Mouse (Mus musculus) gastrocnemius, postnatal 36 days (tissue): ENCODE measurements around the gene Gm20479. TPM values are rescaled to one million over a fixed set of nuclear protein-coding genes. Genes with fewer than 3 reads are reported as not detected.

Experiments
- DNase-seq, 2 experiments: peaks; one replicate each; pipeline ENCODE4 v3.0.0; 2022
- intact Hi-C: fragments of 180-260 bp; cut with DNase I; formaldehyde crosslinking; loops from one replicate; pipeline ENCODE4 v1.15.1; 2025
- total RNA-seq, 2 experiments: library from RNA; stranded (reverse); gene quantifications; 2 replicates each; pipeline ENCODE4 v1.2.3; 2021

Gm20479 gene
- total RNA-seq, 2 experiments from 2014 or later: not detected

- intact Hi-C loops: no loop called here
- DNase-seq: no peak
Measured at GRCm38 (mm10) chr7:27323001-27323400, 34.2 kb downstream of the Gm20479 start.

- intact Hi-C loops: no loop called here
- DNase-seq: no peak
Measured at GRCm38 (mm10) chr7:27322291-27322690, 34.9 kb downstream of the Gm20479 start.

- DNase-seq: no peak
- intact Hi-C loops: no loop called here
Measured at GRCm38 (mm10) chr7:27319411-27319810, 37.8 kb downstream of the Gm20479 start.

- intact Hi-C loops: no loop called here
- peak; percentile 67 to 83 for DNase-seq
Measured at GRCm38 (mm10) chr7:27315958-27316357, 41.3 kb downstream of the Gm20479 start.

GRCm38 (mm10) chr7:27314393-27314792 lies 42.8 kb downstream of the Gm20479 start:
- intact Hi-C loops: no loop called here
- DNase-seq: no peak

GRCm38 (mm10) chr7:27311651-27312284 lies 45.5 kb downstream of the Gm20479 start:
- DNase-seq: no peak
- intact Hi-C loops: no loop called here

GRCm38 (mm10) chr7:27310996-27311535 lies 46.2 kb downstream of the Gm20479 start:
- no peak for DNase-seq
- intact Hi-C loops: no loop called here

- DNase-seq: no peak
- intact Hi-C loops: no loop called here
Measured at GRCm38 (mm10) chr7:27310306-27310705, 46.9 kb downstream of the Gm20479 start.

- intact Hi-C loops: no loop called here
- DNase-seq: no peak
Measured at GRCm38 (mm10) chr7:27309832-27310231, 47.4 kb downstream of the Gm20479 start.

GRCm38 (mm10) chr7:27308821-27309549 lies 48.2 kb downstream of the Gm20479 start:
- intact Hi-C loops: no loop called here
- no peak for DNase-seq

GRCm38 (mm10) chr7:27307551-27307950 lies 49.7 kb downstream of the Gm20479 start:
- intact Hi-C loops: no loop called here
- DNase-seq: no peak

GRCm38 (mm10) chr7:27306161-27307160 lies 50.8 kb downstream of the Gm20479 start:
- peak in 1 of 2 experiments; percentile 51 for DNase-seq
- intact Hi-C loops: no loop called here

- no peak for DNase-seq
- intact Hi-C loops: no loop called here
Measured at GRCm38 (mm10) chr7:27305091-27305730, 52.0 kb downstream of the Gm20479 start.

Other genes starting within 250 kb of the Gm20479 start
- under 1 TPM; 0.67 to 0.89 TPM for gene Cyp2f2, start 237.5 kb downstream of the Gm20479 start, total RNA-seq
- not detected for gene Cyp2t4, start 203.7 kb downstream of the Gm20479 start, total RNA-seq
- gene Egln2, start 190.6 kb downstream of the Gm20479 start, total RNA-seq: 100 to 1,000 TPM in 1 of 2 experiments, 10 to 100 TPM in 1; 99.1 to 112 TPM
- gene Rab4b, start 178.5 kb downstream of the Gm20479 start, total RNA-seq: 1 to 10 TPM; 8.5 to 9.3 TPM
- gene Gm21983, start 176.3 kb downstream of the Gm20479 start, total RNA-seq: not detected
- under 1 TPM; 0.57 to 0.69 TPM for gene Mia, start 176.3 kb downstream of the Gm20479 start, total RNA-seq
- gene BC024978, start 161.6 kb downstream of the Gm20479 start, total RNA-seq: 10 to 100 TPM; 11.6 to 18.1 TPM
- gene Snrpa, start 161.1 kb downstream of the Gm20479 start, total RNA-seq: 10 to 100 TPM; 29.9 to 32.9 TPM
- gene Itpkc, start 128.8 kb downstream of the Gm20479 start, total RNA-seq: 1 to 10 TPM; 3.3 to 3.6 TPM
- gene Coq8b, start 124.4 kb downstream of the Gm20479 start, total RNA-seq: 1 to 10 TPM; 2.5 to 3.1 TPM
- gene Numbl, start 99.0 kb downstream of the Gm20479 start, total RNA-seq: 1 to 10 TPM; 4.4 TPM
- gene Ltbp4, start 19.7 kb downstream of the Gm20479 start, total RNA-seq: 10 to 100 TPM; 62.1 to 65.3 TPM
- 1 to 10 TPM; 1.7 to 2.1 TPM for gene Shkbp1, start 1.4 kb downstream of the Gm20479 start, total RNA-seq
- gene Sptbn4, start 90.3 kb upstream of the Gm20479 start, total RNA-seq: under 1 TPM in 1 of 2 experiments, not detected in 1; 0.03 TPM
- 10 to 100 TPM; 10.9 to 12.7 TPM for gene Blvrb, start 90.6 kb upstream of the Gm20479 start, total RNA-seq
- gene Sertad3, start 116.3 kb upstream of the Gm20479 start, total RNA-seq: 1 to 10 TPM; 4.5 to 5.3 TPM
- gene Sertad1, start 129.5 kb upstream of the Gm20479 start, total RNA-seq: 1 to 10 TPM; 7.1 to 8.8 TPM
- gene Prx, start 141.9 kb upstream of the Gm20479 start, total RNA-seq: 10 to 100 TPM in 1 of 2 experiments, 1 to 10 TPM in 1; 4.6 to 10.7 TPM
- gene Hipk4, start 165.8 kb upstream of the Gm20479 start, total RNA-seq: under 1 TPM; 0.07 to 0.08 TPM
- gene Pld3, start 195.8 kb upstream of the Gm20479 start, total RNA-seq: 10 to 100 TPM; 12.6 to 13.6 TPM
- gene 2310022A10Rik, start 195.8 kb upstream of the Gm20479 start, total RNA-seq: 100 to 1,000 TPM in 1 of 2 experiments, 10 to 100 TPM in 1; 96.8 to 127 TPM
- gene Akt2, start 234.1 kb upstream of the Gm20479 start, total RNA-seq: 100 to 1,000 TPM; 135 to 142 TPM